Mouse (Mus musculus) 416B (cell line): ENCODE measurements around the gene Zdhhc19.

Experiments
- DNase-seq: peaks from one replicate; pipeline ENCODE4 v3.0.0; 2011; ENCODE audit warnings: low read depth

Gene Zdhhc19

GRCm38 (mm10) chr16:32516006-32516962 lies 20.2 kb downstream of the Zdhhc19 start:
- no peak for DNase-seq

GRCm38 (mm10) chr16:32517785-32518481 lies 21.9 kb downstream of the Zdhhc19 start:
- DNase-seq, result no peak

- DNase-seq, result no peak
Measured at GRCm38 (mm10) chr16:32519656-32520371, 23.7 kb downstream of the Zdhhc19 start.

- peak; percentile 88 for DNase-seq
Measured at GRCm38 (mm10) chr16:32520372-32520748, 24.3 kb downstream of the Zdhhc19 start.

GRCm38 (mm10) chr16:32522578-32523194 lies 26.6 kb downstream of the Zdhhc19 start:
- no peak for DNase-seq

- DNase-seq, result no peak
Measured at GRCm38 (mm10) chr16:32523462-32524243, 27.6 kb downstream of the Zdhhc19 start.

- DNase-seq, result no peak
Measured at GRCm38 (mm10) chr16:32524244-32524615, 28.2 kb downstream of the Zdhhc19 start.

- no peak for DNase-seq
Measured at GRCm38 (mm10) chr16:32526906-32527305, 30.8 kb downstream of the Zdhhc19 start.

- no peak for DNase-seq
Measured at GRCm38 (mm10) chr16:32532878-32533826, 37.1 kb downstream of the Zdhhc19 start.

GRCm38 (mm10) chr16:32535157-32535751 lies 39.2 kb downstream of the Zdhhc19 start:
- no peak for DNase-seq

- DNase-seq, result no peak
Measured at GRCm38 (mm10) chr16:32537867-32538660, 42.0 kb downstream of the Zdhhc19 start.

GRCm38 (mm10) chr16:32538761-32539255 lies 42.7 kb downstream of the Zdhhc19 start:
- DNase-seq, result no peak

GRCm38 (mm10) chr16:32541338-32542179 lies 45.5 kb downstream of the Zdhhc19 start:
- peak; percentile 72 for DNase-seq

GRCm38 (mm10) chr16:32543422-32543821 lies 47.4 kb downstream of the Zdhhc19 start:
- no peak for DNase-seq

- peak; percentile 85 for DNase-seq
Measured at GRCm38 (mm10) chr16:32547156-32548068, 51.3 kb downstream of the Zdhhc19 start.

GRCm38 (mm10) chr16:32550084-32550483 lies 54.0 kb downstream of the Zdhhc19 start:
- peak; percentile 86 for DNase-seq

GRCm38 (mm10) chr16:32550487-32550886 lies 54.4 kb downstream of the Zdhhc19 start:
- no peak for DNase-seq
